Mouse (Mus musculus) olfactory bulb, adult 2 months (tissue): ENCODE measurements around the gene Lrrtm3.

Experiments
- CTCF ChIP-seq: fragments of 200-500 bp; IDR thresholded peaks from 2 replicates; pipeline ENCODE4 v1.5.1; 2012; ENCODE audit warnings: low read depth, mild to moderate bottlenecking, low read length, moderate library complexity; ENCODE audit not compliant: insufficient read depth
- POLR2A ChIP-seq: fragments of 200-500 bp; IDR thresholded peaks from 2 replicates; pipeline ENCODE4 v1.6.1; 2012; ENCODE audit warnings: mild to moderate bottlenecking, low read depth, low read length, moderate library complexity; ENCODE audit not compliant: insufficient read depth

DNA sequence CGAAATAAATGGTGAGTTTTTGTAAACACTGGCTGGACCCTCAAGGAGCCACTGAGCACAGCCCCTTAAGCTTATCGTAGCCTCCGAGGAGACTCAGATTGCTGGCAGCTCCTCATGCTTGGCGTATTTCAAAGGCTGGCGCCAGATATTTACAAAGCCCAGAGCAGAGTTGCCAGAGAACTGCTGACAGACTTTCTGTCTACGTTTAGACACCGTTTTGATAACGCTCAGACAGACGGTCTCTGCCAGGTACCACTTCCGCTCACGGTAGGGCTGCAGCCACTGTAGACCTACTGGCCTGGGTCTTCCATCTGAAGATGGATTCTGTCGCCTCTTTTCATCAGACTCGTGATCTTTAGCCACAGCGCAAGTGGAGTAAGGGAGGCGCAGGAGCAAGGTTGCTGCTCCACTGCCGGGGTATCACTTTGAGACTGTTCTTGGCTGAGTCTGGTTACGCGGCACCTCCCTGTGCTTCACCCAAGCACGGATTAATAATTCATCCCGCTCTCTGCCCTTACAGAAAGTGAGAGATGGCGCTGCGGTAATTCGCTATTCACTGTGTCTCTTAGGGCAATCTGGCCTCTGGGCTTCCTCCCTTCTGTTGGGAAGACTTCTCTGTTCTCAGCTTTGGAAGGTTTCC lies 203.5 kb downstream of the Lrrtm3 start:
- TF ChIP-seq POLR2A (no peak), CTCF (no peak)
